Mouse (Mus musculus): ENCODE measurements around the gene Cbr2.
"Not testable (repeated sequence)": the region's sequence is repeated elsewhere in the genome, so short reads cannot be mapped to it uniquely, and the experiment has no call there.

The Cbr2 gene

DNA sequence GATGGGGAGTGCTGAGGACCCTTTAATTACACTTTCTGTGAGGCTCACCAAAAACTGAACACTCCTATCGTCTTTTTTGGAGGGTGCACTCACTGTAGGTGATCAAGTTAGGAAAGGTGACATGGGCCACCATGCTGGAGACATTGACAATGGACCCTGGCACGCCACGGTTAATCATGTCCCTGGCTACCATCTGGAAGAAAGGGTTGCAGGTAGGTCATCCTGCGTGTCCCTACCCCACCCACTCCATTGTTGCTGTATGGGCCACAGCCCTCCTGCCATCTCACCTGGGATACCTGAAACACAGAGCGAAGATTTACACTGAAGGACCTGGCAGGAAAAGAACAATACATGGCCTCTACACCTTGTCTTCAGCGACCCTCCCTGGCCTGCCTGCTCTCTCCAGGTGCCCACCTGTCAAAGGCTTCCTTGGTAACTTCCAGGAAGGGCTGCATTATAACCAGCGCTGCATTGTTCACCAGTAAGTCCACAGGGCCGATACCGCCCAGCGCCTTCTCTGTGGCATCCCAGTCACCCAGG, 1.5 kb downstream of the Cbr2 start:
- DNase-seq, result no peak

DNA sequence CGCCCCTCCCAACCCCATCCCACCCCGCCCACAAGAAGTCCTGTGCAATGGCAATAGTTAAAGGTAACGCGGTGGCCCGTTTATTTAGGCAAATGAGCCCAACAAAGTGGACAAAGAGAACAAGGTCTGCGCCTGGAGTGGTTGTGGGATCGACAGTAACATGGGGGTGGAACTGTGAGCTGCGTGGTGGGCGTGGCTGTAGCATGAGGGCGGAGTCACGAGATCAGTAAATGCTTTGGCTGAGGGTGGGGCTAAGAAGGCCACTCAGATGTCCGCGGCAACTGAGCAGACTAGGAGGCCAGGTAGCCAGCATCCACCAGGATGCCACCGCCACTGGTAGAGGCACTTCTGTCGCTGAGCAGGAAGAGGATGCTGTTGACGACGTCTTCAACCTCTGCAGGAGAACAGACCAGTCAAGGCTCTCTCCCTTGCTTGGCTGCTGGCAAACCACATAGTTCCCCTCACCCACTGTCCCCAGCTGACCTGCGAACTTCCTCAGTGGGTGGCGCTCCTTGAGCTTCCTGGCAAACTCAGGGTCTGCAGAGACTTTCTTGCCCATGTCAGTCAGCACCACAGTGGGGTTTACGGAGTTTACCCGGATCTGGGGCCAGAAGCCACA, 2.4 kb downstream of the Cbr2 start:
- not testable (repeated sequence) for DNase-seq

DNA sequence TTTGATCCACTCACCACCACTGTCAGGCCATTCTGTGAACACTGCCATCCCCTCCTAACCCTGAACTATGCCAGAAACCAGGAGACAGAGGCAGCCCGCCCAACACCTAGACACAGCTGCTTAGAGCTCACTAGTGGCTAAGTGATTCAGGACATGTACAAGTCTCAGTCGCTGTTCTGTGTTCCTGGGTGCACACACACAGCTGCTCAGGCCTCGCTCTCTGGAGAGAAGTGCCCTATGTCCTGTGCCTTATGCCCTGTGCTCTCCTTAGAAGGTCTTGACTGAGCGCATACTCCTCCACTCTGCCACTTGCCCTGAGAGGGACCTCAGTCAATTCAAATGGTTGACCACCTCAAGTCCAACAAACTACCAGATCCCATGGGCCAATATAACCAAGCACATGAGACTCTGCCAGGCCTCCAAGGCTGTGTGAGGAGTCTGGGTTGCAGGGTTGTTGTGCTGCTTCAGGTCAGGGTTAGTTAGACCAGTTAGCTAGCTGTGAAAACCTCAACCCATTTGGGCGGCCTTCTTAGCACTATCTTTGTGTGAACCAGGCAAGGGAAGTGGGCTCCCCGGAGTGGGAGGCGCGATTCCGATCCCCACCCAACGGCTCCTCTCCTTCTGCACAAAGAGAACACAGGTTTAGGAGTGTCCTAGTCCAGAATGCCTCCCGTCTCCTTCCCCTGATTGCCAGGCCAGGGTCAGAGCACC, 3.2 kb downstream of the Cbr2 start:
- no peak for DNase-seq

DNA sequence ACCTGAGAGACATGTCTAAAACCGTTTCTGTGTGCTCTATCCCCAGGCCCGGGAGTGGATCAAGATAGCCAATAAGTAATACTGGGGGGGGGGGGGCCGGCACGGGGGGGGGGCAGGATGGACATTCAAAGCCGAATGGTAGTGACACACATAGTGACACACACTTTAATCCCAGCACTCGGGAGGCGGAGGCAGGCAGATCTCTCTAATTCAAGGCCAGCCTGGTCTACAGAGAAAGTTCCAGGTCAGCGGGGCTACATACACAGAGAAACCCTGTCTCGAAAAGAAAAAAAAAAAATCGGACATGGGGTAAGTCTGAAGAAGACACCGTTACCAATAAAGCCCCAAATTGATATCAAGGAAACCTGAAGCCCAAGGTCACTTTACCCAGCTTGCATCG, 4.3 kb downstream of the Cbr2 start:
- no peak for DNase-seq

DNA sequence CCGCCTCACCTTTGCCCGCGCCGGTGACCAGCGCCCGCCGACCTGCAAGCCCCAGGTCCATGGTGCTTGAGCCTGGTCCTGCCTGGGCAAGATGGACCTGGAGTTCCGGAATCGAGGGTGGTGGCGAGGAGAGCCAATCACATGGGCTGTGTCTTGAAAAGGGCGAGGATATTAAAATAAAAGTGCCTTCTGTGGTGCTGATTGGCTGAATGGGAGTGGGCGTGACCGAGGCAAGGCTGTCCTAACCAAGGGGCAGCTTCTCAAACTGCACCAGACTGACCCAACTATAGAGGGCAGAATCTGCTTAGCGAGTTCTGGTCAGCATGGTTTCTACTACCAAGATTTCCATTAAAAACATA, 4.8 kb downstream of the Cbr2 start, which contains the start of gene Dcxr:
TSS of gene Dcxr (minus strand) at position 113 of the 359 bp plus-strand sequence.
- DNase-seq, result peak; percentile 77 to 83

DNA sequence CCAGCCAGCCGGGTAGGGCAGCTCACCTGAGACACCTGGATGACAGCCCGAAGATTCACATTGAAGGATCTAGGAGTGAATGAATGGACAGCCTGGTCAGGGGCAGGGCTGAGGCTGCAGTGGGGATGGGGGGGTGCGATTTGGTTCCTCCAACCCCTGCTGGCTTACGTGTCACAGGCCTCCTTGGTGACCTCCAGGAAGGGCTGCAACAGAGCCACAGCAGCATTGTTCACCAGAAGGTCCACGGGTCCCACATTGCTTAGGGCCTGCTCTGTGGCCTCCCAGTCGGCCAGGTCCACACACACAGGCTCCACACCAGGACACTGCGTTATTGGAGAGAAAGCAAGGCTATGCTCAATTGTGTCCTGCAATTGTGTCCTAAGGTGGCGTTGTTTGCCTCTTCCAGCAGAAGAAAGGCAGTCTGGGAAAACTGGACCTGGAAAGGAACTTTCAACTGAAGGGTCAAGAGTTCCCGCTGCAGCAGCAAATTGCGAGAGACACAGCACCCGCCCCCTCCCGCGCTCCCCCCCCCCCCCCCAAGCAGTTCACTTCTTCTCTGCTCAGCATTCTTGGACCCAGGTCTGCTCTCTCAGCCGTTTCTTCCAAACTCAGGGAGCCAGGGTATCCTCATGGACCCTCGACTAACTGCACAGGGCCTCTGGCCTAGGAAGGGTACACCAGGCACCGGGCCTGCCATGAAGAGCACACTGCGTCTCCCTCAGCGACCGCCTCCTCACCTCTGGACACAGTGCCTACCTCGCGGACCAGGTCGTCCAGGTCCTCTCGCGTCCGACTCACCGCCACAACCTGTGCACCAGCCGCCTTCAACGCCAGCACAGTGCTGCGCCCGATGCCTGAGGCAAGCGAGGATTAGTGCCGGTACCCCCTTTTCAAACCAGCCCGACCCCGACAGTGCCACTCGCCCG, 5.4 kb downstream of the Cbr2 start:
- no peak for DNase-seq

DNA sequence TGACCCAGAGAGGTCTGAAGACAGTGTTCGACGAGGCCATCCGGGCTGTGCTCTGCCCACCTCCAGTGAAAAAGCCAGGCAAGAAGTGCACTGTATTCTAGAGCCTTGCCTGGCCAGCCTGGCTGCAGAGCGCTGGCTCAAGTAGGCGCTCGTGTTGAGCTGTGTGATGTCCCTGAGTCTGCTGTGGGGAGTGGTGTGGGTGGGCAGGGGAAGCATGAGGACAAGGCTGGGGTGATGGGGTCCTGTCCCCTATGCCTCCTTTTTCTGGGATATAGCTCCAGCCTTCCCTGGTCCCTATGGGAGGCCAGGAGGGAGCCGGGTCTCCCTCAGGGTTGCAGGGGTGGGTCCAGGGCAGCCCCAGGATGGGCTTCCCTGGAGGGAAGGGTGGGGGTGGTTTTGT, 8.4 kb downstream of the Cbr2 start:
- DNase-seq, result no peak

DNA sequence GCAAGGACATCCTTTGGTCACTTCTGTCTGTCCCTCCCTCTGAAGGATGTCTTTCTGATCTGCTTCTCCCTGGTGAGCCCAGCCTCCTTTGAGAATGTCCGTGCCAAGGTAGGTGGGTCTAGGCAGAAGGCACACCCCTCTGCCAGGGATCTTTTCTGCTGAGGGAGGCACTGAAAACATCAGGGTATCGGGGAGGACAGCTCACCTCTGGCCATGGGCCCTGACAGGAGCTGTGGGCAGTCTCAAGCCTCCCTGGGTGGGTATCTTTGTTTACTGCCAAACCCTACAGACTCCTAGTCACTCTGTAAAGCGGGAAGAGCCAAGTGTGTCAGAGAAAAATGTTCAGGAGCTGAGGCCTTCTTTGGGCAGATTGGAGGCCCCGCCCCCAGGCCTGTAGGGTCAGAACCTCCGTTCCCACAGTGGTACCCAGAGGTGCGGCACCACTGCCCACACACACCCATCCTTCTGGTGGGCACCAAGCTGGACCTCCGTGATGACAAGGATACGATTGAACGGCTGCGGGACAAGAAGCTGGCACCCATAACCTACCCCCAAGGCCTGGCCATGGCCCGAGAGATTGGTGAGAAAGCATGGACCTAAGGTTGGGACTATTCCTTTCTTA, 9.0 kb downstream of the Cbr2 start:
- no peak for DNase-seq

DNA sequence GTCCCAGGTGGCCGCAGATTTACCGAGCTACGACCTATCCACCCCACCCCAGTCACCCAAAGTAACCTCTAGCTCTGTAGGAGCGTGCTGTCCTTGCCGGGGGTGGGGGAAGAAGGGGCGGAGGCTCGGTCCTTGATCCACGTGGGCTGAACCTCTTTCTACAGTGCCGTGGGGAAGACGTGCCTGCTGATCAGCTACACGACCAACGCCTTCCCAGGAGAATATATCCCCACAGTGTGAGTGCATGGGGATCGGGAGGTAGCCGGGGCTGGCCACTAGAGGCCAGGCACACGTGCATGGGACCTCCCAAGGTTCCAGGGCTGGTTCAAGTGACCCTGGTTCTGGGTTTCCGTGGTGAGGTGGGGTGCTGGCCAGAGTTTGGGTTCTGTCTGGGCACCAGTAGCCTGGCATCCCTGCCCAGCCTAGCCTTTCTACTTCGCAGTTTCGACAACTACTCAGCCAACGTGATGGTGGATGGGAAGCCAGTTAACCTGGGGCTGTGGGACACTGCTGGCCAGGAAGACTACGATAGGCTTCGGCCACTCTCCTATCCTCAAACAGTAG, 9.8 kb downstream of the Cbr2 start:
- no peak for DNase-seq

DNA sequence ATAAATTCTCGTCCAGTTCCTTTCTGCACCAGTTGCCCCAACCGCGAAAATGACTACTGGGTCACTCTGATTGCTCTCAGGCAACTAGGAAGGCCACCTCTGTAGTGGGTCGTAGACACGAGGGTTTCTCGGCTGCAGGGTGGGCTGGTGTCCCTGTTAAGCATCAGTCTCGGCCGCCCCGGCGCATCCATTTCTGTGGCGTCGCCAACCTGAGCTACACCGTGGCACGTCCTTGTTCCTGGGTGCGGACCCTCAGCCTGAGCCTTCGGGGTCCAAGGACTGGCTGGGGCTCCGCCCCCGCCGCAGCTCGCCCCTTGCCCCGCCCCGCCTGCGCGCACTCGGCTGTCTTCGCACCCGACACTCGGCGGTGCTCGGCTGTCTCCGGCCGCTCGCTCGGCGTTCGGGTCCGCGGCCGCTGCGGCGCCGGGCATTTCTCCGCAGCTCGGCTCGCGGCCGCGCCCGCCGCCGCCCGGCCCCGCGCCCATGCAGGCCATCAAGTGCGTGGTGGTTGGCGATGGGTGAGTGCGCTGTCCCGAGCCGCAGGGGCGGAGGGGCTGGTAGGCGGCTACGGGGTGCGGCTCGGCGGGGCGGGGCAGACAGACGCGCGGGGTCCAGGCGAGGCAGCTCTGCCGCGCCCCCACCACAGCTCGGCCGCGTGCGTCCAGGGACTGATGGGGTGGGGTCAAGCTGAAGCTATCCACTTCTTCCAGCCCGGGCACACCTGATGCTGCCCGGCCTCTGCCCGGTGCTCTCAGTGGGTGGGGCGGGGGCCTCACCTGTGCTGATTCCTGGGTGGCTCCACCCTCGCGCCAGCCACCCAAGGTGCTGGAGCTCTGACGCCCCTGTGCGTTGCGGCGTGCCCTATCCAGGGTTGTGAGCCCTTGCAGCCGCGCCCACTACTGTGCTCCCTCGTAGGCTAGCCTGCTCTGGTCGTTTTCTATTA, 10.5 kb downstream of the Cbr2 start, which contains the start of gene Rac3:
TSS of gene Rac3 (plus strand) at position 347 of the 943 bp plus-strand sequence.
- DNase-seq, result peak; percentile 88 to 91

DNA sequence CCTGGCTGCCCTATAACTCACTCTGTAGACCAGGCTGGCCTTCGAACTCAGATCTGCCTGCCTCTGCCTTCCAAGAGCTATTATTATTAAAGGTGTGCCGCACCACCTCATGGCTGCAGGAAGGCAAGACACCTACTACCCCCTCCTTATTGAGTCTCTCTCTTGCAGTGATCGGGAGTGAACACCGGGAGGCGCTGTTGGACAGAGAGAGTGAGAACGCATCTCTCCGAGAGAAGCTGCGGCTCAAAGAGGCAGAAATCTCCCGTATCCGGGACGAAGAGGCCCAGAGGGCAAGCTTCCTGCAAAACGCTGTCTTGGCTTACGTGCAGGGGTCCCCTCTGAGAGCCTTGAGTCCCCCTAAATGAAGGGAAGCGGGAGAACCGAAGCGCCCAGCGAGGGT, 11.5 kb downstream of the Cbr2 start:
- peak; percentile 94 to 99 for DNase-seq

DNA sequence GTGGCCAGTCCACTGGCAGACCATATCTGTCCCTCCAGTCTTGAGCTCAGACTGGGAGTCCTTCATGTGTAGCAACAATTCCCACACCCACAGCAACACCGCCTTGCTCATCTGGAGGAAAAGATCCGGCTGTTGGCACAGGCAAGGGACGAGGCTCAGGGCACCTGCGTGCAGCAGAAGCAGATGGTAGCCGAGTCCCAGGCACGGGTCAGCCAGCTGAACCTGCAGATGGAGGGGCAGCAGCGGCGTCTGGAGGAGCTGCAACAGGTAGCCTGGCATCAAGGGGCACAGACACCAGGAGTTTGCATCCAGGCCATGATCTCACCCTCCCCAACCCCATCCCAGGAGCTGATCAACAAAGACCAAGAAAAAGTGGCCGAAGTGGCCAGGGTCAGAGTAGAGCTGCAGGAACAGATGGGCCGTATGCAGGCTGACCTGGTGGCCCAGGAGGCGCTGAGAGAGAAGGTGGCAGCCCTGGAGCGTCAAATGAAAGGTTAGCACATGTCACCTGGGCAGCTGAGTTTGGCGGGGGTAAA, 12.0 kb downstream of the Cbr2 start:
- DNase-seq, result peak in 1 of 2 experiments; percentile 42

DNA sequence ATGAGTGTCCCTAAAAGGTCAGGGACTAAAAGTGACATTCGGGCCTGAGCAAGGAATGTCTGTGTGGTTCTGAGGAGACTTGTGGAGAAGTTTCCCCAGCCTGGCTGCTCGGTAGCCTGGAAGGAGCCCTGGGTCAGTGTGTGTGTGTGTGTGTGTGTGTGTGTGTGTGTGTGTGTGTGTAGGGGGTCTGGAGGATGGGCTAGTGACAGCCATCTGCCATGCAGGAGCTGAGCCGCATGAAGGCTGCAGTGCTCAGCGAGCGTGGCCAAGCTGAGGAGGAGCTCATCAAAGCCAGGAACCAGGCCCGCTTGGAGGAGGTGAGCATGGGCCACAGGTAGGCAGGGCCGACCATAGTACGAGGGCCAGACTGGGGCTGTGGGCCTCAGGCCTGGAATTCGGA, 12.7 kb downstream of the Cbr2 start:
- peak in 1 of 2 experiments; percentile 57 for DNase-seq

DNA sequence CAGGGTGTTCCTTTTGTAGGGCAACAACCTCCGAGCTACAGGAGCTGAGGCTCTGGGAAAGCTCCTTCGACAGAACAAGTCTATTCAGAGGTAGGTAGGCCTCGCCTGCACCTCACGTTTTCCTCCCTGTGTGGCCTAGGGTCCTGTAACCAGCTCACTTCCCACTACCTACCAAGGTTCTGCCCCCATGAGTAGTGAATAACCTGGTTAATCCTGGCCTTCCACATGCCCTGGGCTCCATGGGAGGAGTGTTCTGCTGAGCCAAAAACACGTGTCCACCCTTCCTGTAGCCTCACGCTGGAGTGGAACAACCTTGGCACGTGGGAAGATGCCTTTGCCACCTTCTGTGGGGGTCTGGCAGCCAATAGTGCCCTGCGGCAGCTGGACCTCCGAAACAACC, 16.8 kb downstream of the Cbr2 start:
- no peak for DNase-seq

DNA sequence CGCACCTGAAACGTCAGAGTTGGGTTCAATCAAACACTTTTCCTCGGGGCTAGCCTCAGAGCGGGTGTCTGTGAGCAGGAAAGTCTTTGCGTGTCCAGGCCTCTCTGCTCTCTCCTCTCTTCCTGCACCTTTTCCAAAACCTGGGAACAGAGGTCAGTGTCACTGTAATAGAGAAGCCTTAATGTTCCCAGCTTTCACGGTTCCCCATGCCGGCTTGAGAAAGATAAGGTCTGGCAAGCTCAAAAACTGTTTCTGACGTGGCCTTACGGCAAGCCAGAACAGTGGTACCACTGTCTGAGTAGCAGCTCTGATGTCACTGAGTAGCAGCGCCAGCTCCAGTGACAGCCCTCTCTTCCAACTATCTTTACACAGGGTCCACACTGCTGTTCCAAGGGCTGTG, 17.4 kb downstream of the Cbr2 start:
- no peak for DNase-seq

DNA sequence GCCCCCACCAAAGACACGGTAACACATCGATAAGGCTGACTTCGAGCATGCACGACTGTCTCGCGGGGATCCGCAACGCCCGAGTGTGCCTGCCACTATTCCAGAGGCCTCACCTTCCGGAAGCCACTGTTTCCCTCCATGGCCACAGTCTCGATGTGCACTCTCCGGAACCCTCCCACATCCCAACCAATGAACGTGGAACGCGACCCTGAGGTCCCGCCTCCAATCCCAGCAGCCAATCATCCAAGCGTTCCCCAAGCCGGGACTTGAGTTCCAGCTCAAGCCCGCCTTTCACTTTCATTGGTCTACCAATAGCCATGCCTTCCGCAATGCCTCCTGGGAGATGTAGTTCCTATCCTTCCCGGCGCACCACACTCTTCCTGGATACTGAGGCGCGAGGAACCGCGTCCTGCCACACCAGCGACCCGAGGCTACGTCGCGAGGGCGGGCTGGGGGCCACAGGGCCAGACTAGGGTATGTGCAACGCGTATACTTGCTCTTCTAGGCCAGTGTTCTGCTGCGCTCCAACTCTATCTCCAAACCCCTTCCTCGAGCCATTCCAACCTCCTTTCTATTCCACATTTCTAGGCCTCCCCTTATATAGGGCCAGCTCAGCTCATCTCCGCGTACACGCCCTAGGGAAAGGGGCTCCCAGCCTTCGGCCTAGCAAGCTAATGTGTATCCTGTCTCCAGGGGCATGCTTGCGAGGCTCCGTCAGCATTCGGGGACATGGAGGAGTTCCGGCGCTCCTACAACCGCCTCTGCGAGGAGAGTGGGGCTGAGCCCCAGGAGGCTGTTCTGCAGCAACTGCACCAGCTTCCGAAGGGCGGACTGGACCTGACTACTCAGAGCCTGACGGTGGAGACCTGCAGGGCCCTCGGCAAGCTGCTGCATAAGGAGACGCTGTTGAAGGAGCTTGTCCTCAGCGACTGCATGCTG, 18.1 kb downstream of the Cbr2 start, which contains the start of the genes Cenpx and Lrrc45:
TSS of gene Cenpx (minus strand) at position 159 of the 939 bp plus-strand sequence.
TSS of gene Lrrc45 (plus strand) at position 346 of the 939 bp plus-strand sequence.
- peak; percentile 96 to 97 for DNase-seq

DNA sequence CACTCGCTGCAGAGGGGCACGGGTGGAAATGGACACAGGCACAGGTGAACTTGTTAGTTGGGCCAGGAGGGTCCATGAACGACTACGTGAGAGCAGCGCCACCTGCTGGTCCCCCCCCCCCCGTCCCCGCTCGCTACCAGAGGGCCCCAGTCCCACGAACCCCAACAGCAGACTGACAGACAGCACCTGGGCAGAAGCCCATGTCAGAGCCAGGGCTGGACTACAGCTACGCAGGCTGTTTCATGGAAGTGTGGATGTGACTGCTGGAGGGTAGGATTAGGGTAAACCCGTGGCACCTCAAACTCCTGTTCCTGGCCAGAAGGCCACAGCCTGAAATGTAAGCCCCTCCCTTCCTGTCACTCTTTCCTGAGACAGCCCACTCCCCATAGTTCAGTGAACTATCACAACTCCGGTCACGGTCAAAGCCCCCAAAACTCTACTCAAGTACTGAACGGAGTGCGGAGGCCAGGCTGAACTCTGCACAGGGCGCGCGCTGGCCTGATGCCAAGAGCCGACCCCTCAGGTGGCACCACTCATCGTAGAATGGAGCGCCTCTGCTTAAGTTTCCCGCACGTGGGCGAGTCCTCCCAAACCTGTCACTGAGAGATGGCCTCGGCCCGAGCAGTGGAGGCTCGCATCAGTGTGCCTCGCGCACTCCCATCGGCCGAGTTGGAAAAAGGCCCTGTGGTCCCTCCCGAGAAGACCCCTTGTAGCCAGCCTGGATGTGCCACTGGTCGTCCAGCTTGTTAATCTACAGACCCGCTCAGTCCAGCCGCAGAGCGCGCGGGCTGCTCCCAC, 18.9 kb downstream of the Cbr2 start:
- peak; percentile 68 to 74 for DNase-seq

DNA sequence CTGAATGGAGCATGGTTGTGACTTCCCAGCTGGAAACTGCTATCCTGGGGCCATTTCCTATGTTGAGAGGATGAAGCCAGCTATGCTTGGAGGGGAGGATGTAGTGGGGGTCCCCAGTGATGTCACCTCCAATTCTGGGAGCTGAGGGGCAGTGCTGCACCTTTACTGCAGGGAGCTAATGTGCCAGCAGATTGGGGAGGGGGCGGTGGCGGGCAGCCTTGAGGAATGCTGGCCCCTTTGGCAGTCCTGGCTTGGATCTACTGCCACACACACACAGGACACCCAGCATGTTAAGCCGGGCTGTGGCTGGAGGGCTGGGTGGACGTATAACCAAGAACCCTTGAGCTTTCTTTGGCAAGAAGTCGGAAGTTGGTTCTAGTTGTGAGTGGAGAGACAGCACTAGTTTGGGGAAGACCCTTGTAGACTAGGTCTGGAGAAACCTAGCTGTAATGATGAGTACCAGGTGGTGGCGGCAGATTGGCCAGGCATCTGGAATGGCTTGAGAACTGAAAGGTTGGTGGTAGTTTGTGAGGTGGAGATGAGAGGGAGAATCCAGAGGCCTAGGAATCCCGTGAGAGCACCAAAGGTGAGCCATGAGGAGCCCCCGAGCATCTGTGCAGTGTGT, 19.8 kb downstream of the Cbr2 start:
- no peak for DNase-seq

All from cerebellum, postnatal 14 days (tissue).